Mouse (Mus musculus) lung, embryonic 16.5 days (tissue): ENCODE data around the gene Fbxo41. TPM values are rescaled to one million over a fixed set of nuclear protein-coding genes. Genes with fewer than 3 reads are reported as not detected.
A peak's percentile ranks its signal among the peaks of the same experiment; 100 is the strongest.

Source experiments
- ATAC-seq: fragments of 200-750 bp; cut with Nextera tagmentation; 2 replicates; pipeline ENCODE4 v1.8.0; 2017; ENCODE audit warnings: low read depth, mild to moderate bottlenecking, moderate library complexity
- H3K27ac ChIP-seq: fragments of 300-500 bp; sonication (generic); 2 replicates; pipeline ENCODE4 v1.5.1; 2014; ENCODE audit warnings: mild to moderate bottlenecking, control low read depth, low read length
- H3K27me3 ChIP-seq: fragments of 300-500 bp; sonication (generic); 2 replicates; pipeline ENCODE4 v1.6.1; 2014; ENCODE audit warnings: low read depth, low read length, mixed read lengths; ENCODE audit not compliant: control insufficient read depth, insufficient read depth
- H3K36me3 ChIP-seq: fragments of 300-500 bp; sonication (generic); 2 replicates; pipeline ENCODE4 v1.6.1; 2014; ENCODE audit warnings: low read length; ENCODE audit not compliant: control insufficient read depth, insufficient read depth
- H3K4me1 ChIP-seq: fragments of 300-500 bp; sonication (generic); replicated peaks from 2 replicates; pipeline ENCODE4 v1.6.1; 2014; ENCODE audit warnings: low read length, mixed read lengths; ENCODE audit not compliant: control insufficient read depth, insufficient read depth
- H3K4me2 ChIP-seq: fragments of 300-500 bp; sonication (generic); 2 replicates; pipeline ENCODE4 v1.6.1; 2014; ENCODE audit warnings: low read depth, low read length, control low read depth
- H3K4me3 ChIP-seq: fragments of 300-500 bp; sonication (generic); 2 replicates; pipeline ENCODE4 v1.5.1; 2014; ENCODE audit warnings: mild to moderate bottlenecking, low read length, control low read depth
- H3K9ac ChIP-seq: fragments of 300-500 bp; sonication (generic); 2 replicates; pipeline ENCODE4 v1.6.1; 2014; ENCODE audit warnings: low read length, control low read depth
- H3K9me3 ChIP-seq: fragments of 300-500 bp; sonication (generic); 2 replicates; pipeline ENCODE4 v1.6.1; 2016; ENCODE audit warnings: low read length; ENCODE audit not compliant: control insufficient read depth
- WGBS: fragments of 180-500 bp; shearing (Covaris S2); extraction: QIAGEN DNeasy Blood & Tissue Kit; methylation state at CpG from one replicate; pipeline ENCODE4 v1.1.7; 2014; 5-methylcytosine and 5-hydroxymethylcytosine counted together
- polyA plus RNA-seq: library from polyadenylated mRNA; unstranded; fragments of >200 nt; fragmentation: Nextera tagmentation; extraction: Ambion mirVana; gene quantifications from 2 replicates; pipeline ENCODE4 v1.2.1, GENCODE M21; 2015

The Fbxo41 gene
- polyA plus RNA-seq, 1 experiment from 2014 or later = 0.08 TPM

DNA sequence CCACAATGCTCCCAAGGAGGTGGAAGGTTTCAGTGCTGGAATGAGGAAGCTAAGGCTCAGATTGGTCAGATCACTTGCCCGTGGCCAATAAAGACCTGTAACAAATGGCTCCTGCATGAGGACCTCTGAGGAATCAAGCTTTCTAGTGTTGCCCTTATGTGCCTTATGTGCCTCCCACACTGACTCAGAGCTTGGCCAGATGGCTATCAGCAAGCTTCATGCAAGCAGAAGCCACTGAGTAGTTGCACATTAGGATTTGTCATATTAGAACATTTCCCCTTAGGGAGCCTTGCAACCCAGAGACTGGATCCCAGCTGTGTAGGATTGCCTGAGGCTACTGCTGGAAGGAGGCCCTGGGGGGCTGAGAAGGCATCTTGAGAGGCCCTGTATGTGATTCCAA, 2.4 kb downstream of the Fbxo41 start:
- Histone ChIP-seq H3K4me2 (no peak overlapping the region), H3K36me3 (no peaks in the 10 kb centered on the region), H3K4me3 (no peak overlapping the region), H3K4me1 (peaks cover 3% of the 10 kb centered on the region; the same call in 1 of the 2 replicates), H3K27ac (no peak overlapping the region), H3K9me3 (no peaks in the 10 kb centered on the region), H3K9ac (no peak overlapping the region), H3K27me3 (peaks cover 20% of the 10 kb centered on the region)
- 68% methylated on average over 1 of the region's 1 CpGs for WGBS
- no peak for ATAC-seq

DNA sequence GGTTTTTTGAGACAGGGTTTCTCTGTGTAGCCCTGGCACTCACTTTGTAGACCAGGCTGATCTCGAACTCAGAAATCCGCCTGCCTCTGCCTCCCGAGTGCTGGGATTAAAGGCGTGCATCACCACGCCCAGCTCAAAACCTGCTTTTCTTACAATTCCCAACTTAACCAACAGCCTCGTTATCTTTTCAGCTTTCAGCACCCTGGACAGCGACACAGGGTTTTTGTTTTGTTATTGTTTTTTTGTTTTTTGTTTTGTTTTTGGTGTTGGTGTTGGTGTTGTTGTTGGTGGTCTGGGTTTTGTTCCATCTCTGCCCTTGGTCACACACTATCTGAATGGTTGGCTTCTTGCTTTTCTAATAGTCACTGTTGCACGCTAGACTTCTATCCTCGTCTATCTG, 4.6 kb downstream of the Fbxo41 start:
- ATAC-seq = no peak
- peaks cover 3% of the 10 kb centered on the region; the same call in 1 of the 2 replicates for H3K4me1 ChIP-seq
- H3K36me3 ChIP-seq = no peaks in the 10 kb centered on the region
- WGBS = 56% methylated on average over 9 of the region's 9 CpGs
- H3K4me3 ChIP-seq = no peak overlapping the region
- H3K27me3 ChIP-seq = peaks cover 7% of the 10 kb centered on the region
- H3K27ac ChIP-seq = no peak overlapping the region
- no peak overlapping the region for H3K4me2 ChIP-seq
- no peak overlapping the region for H3K9ac ChIP-seq
- no peaks in the 10 kb centered on the region for H3K9me3 ChIP-seq

DNA sequence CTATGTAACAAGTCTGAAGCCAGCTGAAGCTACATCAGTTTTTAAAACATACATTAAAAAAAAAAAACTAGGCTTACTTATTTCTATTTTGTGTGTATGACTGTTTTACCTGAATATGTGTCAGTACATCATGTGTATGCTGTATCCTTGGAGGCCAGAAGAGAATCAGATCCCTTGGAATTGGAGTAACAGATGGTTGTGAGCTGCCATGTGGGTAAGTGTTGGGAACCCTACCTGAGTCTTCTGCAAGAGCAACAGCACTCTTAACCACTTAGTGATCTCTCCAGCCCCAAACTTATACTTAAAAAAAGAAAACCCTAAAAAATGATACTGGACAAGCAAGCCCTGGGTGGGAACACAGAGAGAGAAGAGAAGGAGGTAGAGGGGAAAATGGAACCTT, 5.8 kb downstream of the Fbxo41 start:
- Histone ChIP-seq H3K4me2 (no peak overlapping the region), H3K4me3 (no peak overlapping the region), H3K27ac (no peak overlapping the region), H3K36me3 (no peaks in the 10 kb centered on the region), H3K9ac (no peak overlapping the region), H3K9me3 (no peaks in the 10 kb centered on the region), H3K27me3 (peaks cover 2% of the 10 kb centered on the region), H3K4me1 (no peaks in the 10 kb centered on the region; the same call in 1 of the 2 replicates)
- ATAC-seq = no peak

GRCm38 (mm10) chr6:85491606-85492005, 11.2 kb downstream of the Fbxo41 start:
- 86% methylated on average over 3 of the region's 3 CpGs for WGBS

DNA sequence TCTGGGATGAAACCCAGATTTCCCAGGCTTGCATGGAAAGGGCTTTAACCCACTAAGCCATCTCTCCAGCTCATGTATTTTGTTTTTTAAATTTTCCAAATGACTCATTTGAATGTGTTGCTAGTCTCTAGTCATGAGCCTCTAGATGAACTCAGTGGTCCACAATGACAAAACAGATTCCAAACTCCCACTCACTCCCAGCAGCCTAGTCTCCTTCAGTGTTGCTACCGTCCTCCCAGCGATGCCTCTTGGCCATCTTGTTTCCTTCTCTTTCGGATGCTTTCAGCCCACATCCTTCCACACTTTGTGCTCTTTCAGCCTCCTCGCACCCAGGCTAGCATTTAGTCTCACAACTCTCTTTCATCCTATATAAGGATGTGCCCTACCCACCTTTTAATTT, 12.5 kb downstream of the Fbxo41 start:
- WGBS = 82% methylated on average over 4 of the region's 4 CpGs
- no peak overlapping the region for H3K9ac ChIP-seq
- H3K9me3 ChIP-seq = no peaks in the 10 kb centered on the region
- no peak overlapping the region for H3K4me3 ChIP-seq
- H3K4me1 ChIP-seq = no peaks in the 10 kb centered on the region
- no peaks in the 10 kb centered on the region for H3K36me3 ChIP-seq
- no peak overlapping the region for H3K27ac ChIP-seq
- no peak for ATAC-seq
- no peak overlapping the region for H3K4me2 ChIP-seq
- peaks cover 11% of the 10 kb centered on the region for H3K27me3 ChIP-seq

More at GRCm38 (mm10) chr6:85491606-85492005, 11.2 kb downstream of the Fbxo41 start:
- no peak for ATAC-seq
- Histone ChIP-seq H3K4me1 (no peaks in the 10 kb centered on the region), H3K9me3 (no peaks in the 10 kb centered on the region), H3K27me3 (no peaks in the 10 kb centered on the region), H3K4me2 (no peak overlapping the region), H3K4me3 (no peak overlapping the region), H3K9ac (no peak overlapping the region), H3K36me3 (no peaks in the 10 kb centered on the region), H3K27ac (no peak overlapping the region)

- no peak overlapping the region for H3K4me2 ChIP-seq
- no peak overlapping the region for H3K27ac ChIP-seq
- H3K4me1 ChIP-seq = peaks cover under 1% of the 10 kb centered on the region; the same call in 1 of the 2 replicates
- no peak overlapping the region for H3K9ac ChIP-seq
- no peaks in the 10 kb centered on the region for H3K36me3 ChIP-seq
- H3K9me3 ChIP-seq = no peaks in the 10 kb centered on the region
- peaks cover 16% of the 10 kb centered on the region for H3K27me3 ChIP-seq
- ATAC-seq = no peak
- 55% methylated on average over 3 of the region's 3 CpGs for whole genome bisulfite sequencing
- H3K4me3 ChIP-seq = no peak overlapping the region
Observed at GRCm38 (mm10) chr6:85489717-85490116, 13.1 kb downstream of the Fbxo41 start.

DNA sequence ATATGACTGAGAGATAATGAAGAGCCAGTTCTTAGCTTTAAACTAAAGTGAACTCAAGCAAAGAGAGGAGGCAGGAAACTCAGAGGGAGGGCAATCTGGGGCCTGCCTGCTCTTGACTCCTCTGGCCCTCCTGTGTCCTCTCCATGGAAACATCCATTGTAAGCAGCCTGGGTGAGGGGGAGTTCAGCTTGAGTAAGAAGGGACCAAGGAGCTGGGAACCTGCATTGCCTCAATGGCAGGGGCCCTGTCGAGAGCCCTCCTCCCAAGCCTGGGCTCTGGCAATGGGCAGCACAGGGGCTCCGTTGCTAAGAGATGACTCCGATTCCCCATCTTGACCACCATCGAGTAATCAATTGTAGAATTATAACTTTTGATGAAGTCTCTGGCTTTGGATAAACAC, 14.3 kb downstream of the Fbxo41 start:
- Histone ChIP-seq H3K4me2 (no peak overlapping the region), H3K9ac (no peak overlapping the region), H3K9me3 (no peaks in the 10 kb centered on the region), H3K27ac (no peak overlapping the region), H3K36me3 (no peaks in the 10 kb centered on the region), H3K27me3 (peaks cover 28% of the 10 kb centered on the region), H3K4me3 (no peak overlapping the region), H3K4me1 (peaks cover 8% of the 10 kb centered on the region; the same call in 1 of the 2 replicates)
- ATAC-seq = no peak
- 77% methylated on average over 4 of the region's 4 CpGs for WGBS

DNA sequence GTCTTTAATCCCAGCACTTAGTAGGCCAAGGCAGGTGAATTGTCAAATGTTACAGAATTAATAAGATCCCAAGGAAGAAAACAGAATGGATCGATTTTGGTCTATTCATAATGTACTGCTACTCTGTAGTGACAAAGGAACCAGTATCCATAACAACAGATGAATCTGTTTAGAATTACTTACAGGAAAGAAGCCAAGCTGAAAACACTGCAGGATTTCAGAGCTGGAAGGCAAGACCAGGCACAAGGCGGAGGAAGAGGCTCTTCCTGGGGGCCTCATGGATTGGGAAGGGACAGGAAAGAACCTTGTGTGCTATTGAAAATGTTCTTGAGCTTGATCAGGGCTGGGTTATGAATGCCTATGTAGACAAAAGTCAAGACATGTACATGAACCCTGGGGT, 17.1 kb downstream of the Fbxo41 start:
- Histone ChIP-seq H3K9ac (no peak overlapping the region), H3K36me3 (no peaks in the 10 kb centered on the region), H3K4me1 (peaks cover 8% of the 10 kb centered on the region; the same call in 1 of the 2 replicates), H3K9me3 (no peaks in the 10 kb centered on the region), H3K4me2 (no peak overlapping the region), H3K27me3 (peaks cover 37% of the 10 kb centered on the region), H3K27ac (no peak overlapping the region), H3K4me3 (no peak overlapping the region)
- 63% methylated on average over 2 of the region's 2 CpGs for WGBS
- ATAC-seq = no peak

- peaks cover 8% of the 10 kb centered on the region; the same call in 1 of the 2 replicates for H3K4me1 ChIP-seq
- peaks cover 37% of the 10 kb centered on the region for H3K27me3 ChIP-seq
- peak overlapping the region; percentile 41 for H3K4me3 ChIP-seq
- no peaks in the 10 kb centered on the region for H3K36me3 ChIP-seq
- H3K4me2 ChIP-seq = peak overlapping the region; percentile 59
- ATAC-seq = peak; percentile 34; the same call in 1 of the 2 replicates
- WGBS = 2% methylated on average over 78 of the region's 92 CpGs
- H3K9ac ChIP-seq = no peak overlapping the region
- H3K9me3 ChIP-seq = no peaks in the 10 kb centered on the region
- no peak overlapping the region for H3K27ac ChIP-seq
Observed at GRCm38 (mm10) chr6:85483843-85484721, 18.7 kb downstream of the Fbxo41 start.
